Mouse (Mus musculus) ES-E14 (cell line): ENCODE data around the gene Serpinb6a.

Source experiments
- CHD2 ChIP-seq: IDR thresholded peaks from 2 replicates; pipeline ENCODE4 v1.6.1; 2014; ENCODE audit warnings: mild to moderate bottlenecking, low read depth, low read length, inconsistent platforms
- HCFC1 ChIP-seq: IDR thresholded peaks from 2 replicates; pipeline ENCODE4 v1.6.1; 2012; ENCODE audit warnings: low read length, inconsistent platforms, borderline replicate concordance; ENCODE audit not compliant: insufficient read depth
- MAFK ChIP-seq: IDR thresholded peaks from 2 replicates; pipeline ENCODE4 v1.6.1; 2014; ENCODE audit warnings: mild to moderate bottlenecking, low read depth, low read length, inconsistent platforms; ENCODE audit not compliant: insufficient read depth
- ZC3H11A ChIP-seq: IDR thresholded peaks from 2 replicates; pipeline ENCODE4 v1.6.1; 2012; ENCODE audit warnings: low read depth, mild to moderate bottlenecking, inconsistent platforms, low read length, borderline replicate concordance
- ZNF384 ChIP-seq: IDR thresholded peaks from 2 replicates; pipeline ENCODE4 v1.6.1; 2012; ENCODE audit warnings: low read depth, low read length, inconsistent platforms

DNA sequence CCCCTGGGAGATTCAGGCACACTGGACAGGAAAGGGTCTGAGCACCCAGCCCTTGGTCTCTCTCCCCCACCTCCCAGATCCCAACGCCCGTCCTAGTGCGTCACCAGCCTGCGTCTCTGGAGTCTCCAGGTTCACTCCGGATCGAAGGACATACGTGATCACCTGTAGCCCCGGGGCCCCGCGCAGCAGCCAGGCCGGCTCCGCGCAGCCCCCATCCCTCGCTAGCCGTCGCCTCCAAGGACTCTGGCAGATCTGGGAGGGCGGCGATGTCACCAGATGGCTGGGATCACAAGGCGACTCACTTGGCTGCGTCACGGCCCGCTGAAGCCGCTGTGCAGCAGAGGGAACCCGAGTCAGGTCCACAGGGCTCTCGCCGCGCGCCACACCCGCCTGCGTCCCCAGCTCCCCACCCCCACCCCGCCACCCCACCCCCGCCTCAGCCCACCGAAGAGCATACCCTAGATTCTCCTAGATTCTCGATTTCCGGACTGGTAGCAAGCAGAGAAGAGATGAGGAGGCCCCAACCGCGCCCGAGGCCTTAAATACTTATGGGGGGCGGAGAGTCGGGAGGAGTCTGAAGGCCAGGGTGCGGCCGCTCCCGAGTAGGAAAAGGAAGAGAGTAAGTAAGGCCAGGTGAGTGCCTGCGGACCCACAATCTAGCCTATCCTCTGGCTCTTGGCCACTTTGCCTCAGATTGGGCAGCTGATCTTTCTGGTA, 67.0 kb downstream of the Serpinb6a start:
- TF ChIP-seq HCFC1 (no peak), CHD2 (no peak), ZC3H11A (no peak), MAFK (no peak), ZNF384 (no peak)
